Mouse (Mus musculus): ENCODE measurements at regions not wholly inside any gene's neighbourhood (a gene's known extent, or its start where the extent isn't known, plus 50 kb on each side); places are given as distances from the start of the nearest gene placed in this dataset.
A peak's percentile ranks its signal among the peaks of the same experiment; 100 is the strongest.

- DNase-seq (ENCODE audit: low spot score in 2 of 2) = peak; percentile 2 to 4
Measured at GRCm38 (mm10) chr15:61770721-61771542, 848.1 kb upstream of the A1bg start.

GRCm38 (mm10) chr15:61766544-61767094, 843.8 kb upstream of the A1bg start:
- no peak for DNase-seq (ENCODE audit: low spot score in 2 of 2)

DNA sequence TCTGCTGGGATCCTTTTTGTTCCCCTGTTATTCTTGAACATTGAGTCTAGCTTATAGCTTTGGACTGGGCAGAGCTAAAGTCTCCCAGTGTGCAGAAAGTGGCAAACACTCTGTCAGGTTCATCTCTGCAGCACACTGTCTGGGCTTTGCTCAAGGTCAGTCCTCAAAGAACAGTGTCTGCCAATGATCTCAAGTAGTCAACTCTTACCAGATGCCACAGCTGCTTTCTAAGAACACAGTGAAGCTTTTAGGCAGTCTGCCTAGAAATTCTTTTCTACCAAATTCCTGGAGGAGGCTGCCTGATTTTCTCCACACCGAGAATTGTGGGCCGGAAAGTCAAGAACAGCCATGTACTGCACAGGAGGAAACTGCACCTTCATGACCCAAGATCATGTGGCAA, 831.0 kb upstream of the A1bg start:
- no peak for DNase-seq (ENCODE audit: low spot score in 2 of 2)

- DNase-seq (ENCODE audit: low spot score in 2 of 2) = no peak
Measured at GRCm38 (mm10) chr15:61723696-61724095, 800.9 kb upstream of the A1bg start.

GRCm38 (mm10) chr15:61718486-61718885, 795.7 kb upstream of the A1bg start:
- no peak for DNase-seq (ENCODE audit: low spot score in 2 of 2)

- no peak for DNase-seq (ENCODE audit: low spot score in 2 of 2)
Measured at GRCm38 (mm10) chr15:61717216-61717615, 794.4 kb upstream of the A1bg start.

DNA sequence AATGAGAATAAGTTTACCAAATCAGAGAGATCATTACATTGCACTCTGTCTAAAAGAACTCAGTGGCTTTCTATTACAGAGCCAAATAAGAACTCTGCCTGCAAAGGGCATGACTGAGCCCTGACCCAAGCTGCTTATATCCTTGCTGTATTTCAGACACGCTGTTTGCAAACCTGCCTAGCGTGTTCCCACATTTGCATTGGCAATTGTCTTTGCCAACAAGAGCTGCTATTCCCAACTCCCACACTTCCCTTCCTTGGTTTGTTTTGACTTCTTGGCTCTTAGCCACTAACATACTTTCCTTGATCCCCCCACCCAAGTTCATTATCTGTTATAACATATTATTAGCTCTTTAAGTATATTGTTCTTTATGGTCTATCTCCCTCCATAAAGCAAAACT, 791.1 kb upstream of the A1bg start:
- DNase-seq (ENCODE audit: low spot score in 2 of 2) = no peak

GRCm38 (mm10) chr15:61708928-61709327, 786.1 kb upstream of the A1bg start:
- no peak for DNase-seq (ENCODE audit: low spot score in 2 of 2)

DNA sequence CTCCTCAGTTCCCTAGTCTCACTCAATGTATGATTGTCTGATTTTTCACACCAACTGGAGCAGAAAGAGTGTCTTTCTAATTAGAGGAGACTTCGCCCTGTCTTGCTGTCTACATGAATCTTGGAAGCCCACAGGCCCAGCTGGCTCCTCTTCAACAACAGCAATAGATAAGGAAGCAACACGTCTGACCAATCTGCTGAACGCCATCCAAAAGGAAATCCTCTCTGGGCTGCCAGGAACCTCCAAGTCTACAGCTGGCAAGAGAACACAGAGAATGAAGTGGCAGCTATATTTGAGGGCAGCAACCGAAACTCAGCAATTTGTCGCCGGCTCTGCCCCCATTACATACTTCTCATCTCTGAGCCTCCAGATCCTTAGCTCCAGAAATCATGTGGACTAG, 785.1 kb upstream of the A1bg start:
- no peak for DNase-seq (ENCODE audit: low spot score in 2 of 2)

DNA sequence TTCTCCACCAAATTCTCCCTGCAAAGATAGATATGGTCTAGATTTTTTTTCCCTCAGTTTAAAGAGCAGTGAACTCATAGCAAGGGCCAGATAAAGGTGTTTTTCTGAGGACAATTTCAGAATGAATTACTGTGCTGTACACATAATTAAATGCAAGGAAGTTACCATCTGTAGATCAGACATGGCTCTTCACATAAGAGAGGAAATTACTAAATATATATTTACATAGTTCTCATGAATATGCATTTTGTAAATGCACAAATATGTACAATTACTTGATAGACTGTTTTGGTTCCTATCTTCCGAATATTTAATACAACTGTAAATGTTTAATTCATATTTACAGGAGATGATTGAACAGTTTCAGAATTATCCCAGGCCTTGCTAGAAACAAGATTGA, 769.9 kb upstream of the A1bg start:
- DNase-seq (ENCODE audit: low spot score in 2 of 2) = no peak

- DNase-seq (ENCODE audit: low spot score in 2 of 2) = no peak
Measured at GRCm38 (mm10) chr15:61690425-61690824, 767.6 kb upstream of the A1bg start.

GRCm38 (mm10) chr15:61689776-61690397, 767.1 kb upstream of the A1bg start:
- DNase-seq (ENCODE audit: low spot score in 2 of 2) = no peak

DNA sequence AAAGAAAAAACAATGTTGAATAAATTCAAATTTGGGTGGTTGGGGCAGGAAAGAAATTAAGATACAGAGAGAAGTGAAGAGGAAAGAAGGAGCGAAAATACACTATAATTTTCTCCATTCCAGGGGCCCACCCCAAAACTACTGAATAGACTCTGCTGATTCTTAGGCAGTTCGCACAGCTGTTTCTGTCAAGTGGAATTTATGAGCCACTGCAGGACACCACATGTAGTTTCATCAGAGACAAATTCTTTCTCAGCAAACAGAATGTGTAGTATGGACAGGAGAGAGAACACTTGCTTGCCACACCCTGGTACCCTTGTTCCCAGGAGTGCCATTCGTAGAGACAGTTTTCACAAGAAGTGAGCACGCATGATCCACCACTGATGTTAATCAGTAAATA, 760.2 kb upstream of the A1bg start:
- DNase-seq (ENCODE audit: low spot score in 2 of 2) = no peak

DNA sequence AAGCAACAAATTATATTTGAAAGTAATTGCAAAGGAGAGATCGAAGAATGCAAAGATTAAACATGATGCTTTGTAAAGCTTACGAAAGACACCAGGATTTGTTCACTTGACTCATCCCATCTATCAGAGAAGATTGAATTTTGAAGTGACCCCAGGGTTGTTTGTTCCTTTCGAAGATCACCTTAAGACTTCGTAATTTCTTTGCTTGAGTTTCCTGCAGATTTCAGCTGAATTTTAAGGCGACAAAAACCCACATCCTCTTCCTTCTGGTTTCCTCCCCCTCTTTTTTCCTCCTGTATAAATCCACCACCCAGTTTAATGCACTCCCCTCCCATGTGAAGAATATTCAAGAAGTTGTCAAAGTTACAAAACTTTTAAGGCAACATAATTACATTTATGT, 747.7 kb upstream of the A1bg start:
- DNase-seq (ENCODE audit: low spot score in 2 of 2) = peak in 1 of 2 experiments; percentile 11

GRCm38 (mm10) chr15:61660581-61660980, 737.8 kb upstream of the A1bg start:
- no peak for DNase-seq (ENCODE audit: low spot score in 2 of 2)

DNA sequence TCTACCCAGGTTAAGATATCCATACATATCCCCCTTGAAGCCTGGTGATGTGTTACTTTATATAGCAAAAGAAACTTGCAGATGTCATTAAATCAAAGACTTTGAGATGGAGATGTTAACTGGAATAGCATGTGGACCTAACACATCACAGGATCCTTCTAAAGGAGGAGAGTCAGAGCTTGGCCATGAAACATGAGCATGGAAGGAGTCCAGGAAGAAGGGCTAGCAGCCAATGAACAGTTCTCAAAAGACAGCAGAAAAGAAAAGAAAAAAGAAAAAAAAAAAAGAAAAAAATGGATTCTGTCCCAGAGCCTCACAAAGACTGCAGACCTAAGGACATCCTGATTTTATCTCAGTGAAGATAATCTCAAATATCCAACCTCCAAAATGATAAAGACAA, 734.1 kb upstream of the A1bg start:
- no peak for DNase-seq (ENCODE audit: low spot score in 2 of 2)

DNA sequence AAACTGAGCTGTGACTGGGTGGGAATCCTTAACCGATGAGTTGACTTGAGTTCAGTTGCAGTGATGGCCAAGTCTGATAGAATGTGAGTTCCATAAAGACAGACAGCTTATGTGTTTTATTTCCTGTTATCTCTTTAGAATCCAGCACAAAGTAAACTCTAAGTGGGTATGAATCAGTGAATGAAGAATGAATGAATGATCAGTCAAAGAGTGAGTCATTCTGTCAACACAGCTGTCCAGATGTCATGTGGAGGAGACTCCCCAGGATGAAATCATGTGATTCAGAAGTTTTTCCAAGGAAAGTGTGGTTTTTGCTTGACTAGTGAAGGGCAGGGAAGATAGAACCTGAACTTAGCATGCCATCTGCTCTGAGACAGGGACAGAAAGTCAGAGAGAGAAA, 732.0 kb upstream of the A1bg start:
- no peak for DNase-seq (ENCODE audit: low spot score in 2 of 2)

DNA sequence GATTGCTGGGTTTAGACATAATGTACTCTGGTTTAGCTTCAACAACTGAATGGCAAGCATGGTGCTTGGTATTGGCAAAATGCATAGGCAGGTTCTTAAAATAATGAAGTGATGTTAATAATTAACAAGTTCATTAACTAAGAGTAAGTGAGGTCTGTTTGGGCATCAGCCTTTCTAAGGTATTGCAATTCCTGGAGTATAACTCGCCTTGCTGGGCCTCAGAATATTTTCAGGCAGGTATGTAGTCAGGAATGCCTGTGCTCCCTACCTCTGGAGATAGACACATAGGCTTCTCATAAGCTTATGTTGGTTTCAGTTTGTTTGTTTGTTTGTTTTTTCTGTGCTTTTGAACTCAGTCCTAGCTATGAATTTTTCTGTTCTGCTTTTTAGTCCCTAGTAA, 731.0 kb upstream of the A1bg start:
- no peak for DNase-seq (ENCODE audit: low spot score in 2 of 2)

GRCm38 (mm10) chr15:61618638-61619500, 696.1 kb upstream of the A1bg start:
- no peak for DNase-seq (ENCODE audit: low spot score in 2 of 2)

DNA sequence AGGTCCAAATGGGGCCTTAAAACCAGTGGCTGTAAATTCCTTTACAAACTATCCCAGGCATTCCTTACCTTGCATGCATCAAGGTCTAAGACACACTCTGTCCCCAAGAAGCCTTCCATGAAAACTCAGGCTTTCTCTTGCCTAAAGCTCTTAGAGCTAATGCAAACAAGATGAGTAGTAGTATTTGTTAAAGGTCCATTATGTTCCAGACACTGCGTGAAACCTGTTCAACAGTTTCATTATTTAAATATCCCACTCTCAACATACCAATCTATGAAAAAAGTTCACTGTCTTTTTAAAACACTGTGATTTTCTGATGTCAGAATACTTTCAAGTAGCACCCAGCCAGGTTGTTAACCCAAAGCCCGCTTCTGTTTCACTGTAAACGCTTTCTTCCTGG, 687.9 kb upstream of the A1bg start:
- DNase-seq (ENCODE audit: low spot score in 2 of 2) = no peak

GRCm38 (mm10) chr15:61609656-61610055, 686.8 kb upstream of the A1bg start:
- no peak for DNase-seq (ENCODE audit: low spot score in 2 of 2)

DNA sequence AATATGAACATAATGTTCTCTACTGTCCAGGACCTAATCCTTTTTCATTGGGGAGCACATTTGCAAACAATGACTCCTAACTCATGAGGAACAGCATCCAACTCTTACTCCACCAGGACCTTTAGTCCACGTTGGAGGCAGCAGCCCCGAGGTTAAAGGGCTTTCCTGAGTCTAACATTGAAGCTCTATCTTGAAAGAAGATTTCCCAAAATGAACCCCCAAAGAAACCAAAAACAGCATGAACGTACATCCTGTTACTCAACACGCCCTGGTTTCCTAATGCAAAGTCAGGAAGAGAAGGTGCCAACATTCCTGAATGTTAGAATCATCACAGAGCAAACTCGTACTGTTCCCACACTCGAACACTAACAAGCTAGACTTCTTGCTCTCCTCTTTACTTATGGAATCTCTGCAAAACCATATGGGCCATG, 685.5 kb upstream of the A1bg start:
- no peak for DNase-seq (ENCODE audit: low spot score in 2 of 2)

All from spleen, postnatal 36 days (tissue).